ENCODE assay signal across 14 mouse cellular contexts in the genomic region with DNA sequence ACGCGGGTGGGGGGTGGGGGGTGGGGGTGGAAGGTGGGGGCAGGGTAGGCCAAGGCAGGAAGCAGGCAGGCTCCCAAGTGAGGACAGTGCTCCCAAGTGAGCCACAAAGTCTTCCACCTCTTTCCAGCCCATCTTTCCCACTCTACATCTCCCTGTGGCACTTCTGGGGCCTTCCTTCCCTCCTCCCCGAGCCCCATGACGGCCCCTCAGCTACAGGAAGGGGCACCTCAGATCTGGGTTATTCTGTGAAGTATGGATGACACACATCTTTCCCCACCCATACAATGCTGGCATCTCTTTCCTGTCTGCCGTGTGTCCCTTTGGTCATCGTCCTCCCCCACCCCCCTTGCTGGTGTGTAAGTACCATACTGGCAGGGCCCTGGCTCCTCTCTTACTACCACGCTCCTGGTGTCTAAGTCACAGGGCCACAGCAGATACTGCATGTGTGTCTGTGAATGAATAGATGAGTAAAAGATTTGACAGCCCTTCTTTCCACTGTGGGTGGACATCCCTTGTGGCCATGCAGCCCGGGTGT. TPM values are rescaled to one million over a fixed set of nuclear protein-coding genes. Genes with fewer than 3 reads are reported as not detected.
A peak's percentile ranks its signal among the peaks of the same experiment; 100 is the strongest.
DNase-seq lines count a peak whose midpoint lies in the region; ATAC-seq lines count a peak whose summit lies in the region.
"Had no signal": no experiment of that assay in that cellular context is flagged by ENCODE, and none has a peak within 500 bp of the region (broad histone marks: within the 10 kb centered on the region; RNA-seq: fewer than 3 reads in every experiment).

No protein-coding gene starts in this region.

- peak overlapping the region; percentile 27 for H3K4me2 ChIP-seq in heart, embryonic 13.5 days
- H3K4me2 ChIP-seq in lung, embryonic 15.5 days = peak overlapping the region; percentile 31; the same call in 1 of the 2 replicates
- peak overlapping the region; percentile 36; the same call in 1 of the 2 replicates for H3K4me2 ChIP-seq in intestine, embryonic 16.5 days (ENCODE audit: low read depth, low read length)

- H3K4me3 ChIP-seq in heart, embryonic 13.5 days = no peak overlapping the region
- H3K4me3 ChIP-seq in lung, embryonic 15.5 days = no peak overlapping the region
- no peak overlapping the region for H3K4me3 ChIP-seq in intestine, embryonic 16.5 days (ENCODE audit: low read length)
- no peak overlapping the region for H3K4me3 ChIP-seq in midbrain, embryonic 10.5 days
- H3K4me3 ChIP-seq: limb, embryonic 10.5 days had no signal

- intact Hi-C loops in heart, postnatal 14 days (cut with DNase I) = no loop called here

- H3K9me3 ChIP-seq in heart, embryonic 13.5 days = no peaks in the 10 kb centered on the region
- H3K9me3 ChIP-seq in lung, embryonic 15.5 days = no peaks in the 10 kb centered on the region
- H3K9me3 ChIP-seq in intestine, embryonic 16.5 days (ENCODE audit: control insufficient read depth, low read length) = no peaks in the 10 kb centered on the region
- no peaks in the 10 kb centered on the region for H3K9me3 ChIP-seq in midbrain, embryonic 10.5 days (replicated peaks)
- H3K9me3 ChIP-seq: limb, embryonic 10.5 days had no signal

- WGBS in heart, embryonic 13.5 days = 60% methylated on average over 8 of the region's 8 CpGs
- 55% methylated on average over 8 of the region's 8 CpGs for WGBS in lung, embryonic 15.5 days
- 79% methylated on average over 8 of the region's 8 CpGs for WGBS in intestine, embryonic 16.5 days
- WGBS in midbrain, embryonic 10.5 days = 78% methylated on average over 8 of the region's 8 CpGs

- no peaks in the 10 kb centered on the region for H3K27me3 ChIP-seq in heart, embryonic 13.5 days (replicated peaks)
- no peaks in the 10 kb centered on the region for H3K27me3 ChIP-seq in lung, embryonic 15.5 days
- H3K27me3 ChIP-seq in intestine, embryonic 16.5 days (replicated peaks; ENCODE audit: control insufficient read depth, insufficient read depth, low read length) = no peaks in the 10 kb centered on the region
- H3K27me3 ChIP-seq in midbrain, embryonic 10.5 days (ENCODE audit: low read depth, poor library complexity, severe bottlenecking) = no peaks in the 10 kb centered on the region

- DNase-seq in heart, postnatal 14 days = no peak
- no peak for DNase-seq in lung, adult 18-20 months
- peak; percentile 7 for DNase-seq in T-cell, adult 2 months (ENCODE audit: low spot score)
- no peak for DNase-seq in left cerebral cortex, adult 18-20 months (ENCODE audit: low spot score in 2 of 2)
- no peak for DNase-seq in midbrain, embryonic 10.5 days (ENCODE audit: low spot score)
- DNase-seq: cerebellum, postnatal 25 days; lung, postnatal 4 days had no signal

- H3K27ac ChIP-seq in heart, embryonic 13.5 days (replicated peaks) = 0 out of 2 replicates have a peak overlapping the region, but pooled peaks have one; percentile 42
- no peak overlapping the region for H3K27ac ChIP-seq in lung, embryonic 15.5 days
- peak overlapping the region; percentile 64; the same call in 1 of the 2 replicates for H3K27ac ChIP-seq in intestine, embryonic 16.5 days (ENCODE audit: low read length)
- H3K27ac ChIP-seq in midbrain, embryonic 10.5 days (replicated peaks) = no peak overlapping the region
- H3K27ac ChIP-seq: limb, embryonic 10.5 days had no signal

- H3K9ac ChIP-seq in heart, embryonic 13.5 days = no peak overlapping the region
- no peak overlapping the region for H3K9ac ChIP-seq in lung, embryonic 15.5 days
- H3K9ac ChIP-seq in intestine, embryonic 16.5 days (ENCODE audit: low read depth, low read length) = peak overlapping the region; percentile 20; the same call in 1 of the 2 replicates

- ATAC-seq in heart, embryonic 13.5 days (ENCODE audit: extremely low read depth, insufficient number of reproducible peaks, low FRiP score, low TSS enrichment) = no peak
- no peak for ATAC-seq in lung, embryonic 15.5 days (ENCODE audit: borderline replicate concordance, extremely low read depth, low FRiP score, low TSS enrichment)
- no peak for ATAC-seq in intestine, embryonic 16.5 days
- ATAC-seq: CD4-positive, CD25-positive, alpha-beta regulatory T cell, adult 4 months; inflammation-experienced regulatory T-cells, adult 6 months had no signal

- H3K4me1 ChIP-seq in heart, embryonic 13.5 days = no peaks in the 10 kb centered on the region
- H3K4me1 ChIP-seq in lung, embryonic 15.5 days = 0 out of 2 replicates have a peak, but pooled peaks cover 6% of the 10 kb centered on the region
- H3K4me1 ChIP-seq in intestine, embryonic 16.5 days (ENCODE audit: control insufficient read depth, insufficient read depth, low read length) = 0 out of 2 replicates have a peak, but pooled peaks cover 4% of the 10 kb centered on the region
- H3K4me1 ChIP-seq in midbrain, embryonic 10.5 days = peaks cover 7% of the 10 kb centered on the region

- no peaks in the 10 kb centered on the region for H3K36me3 ChIP-seq in heart, embryonic 13.5 days
- no peaks in the 10 kb centered on the region for H3K36me3 ChIP-seq in lung, embryonic 15.5 days
- H3K36me3 ChIP-seq in intestine, embryonic 16.5 days (ENCODE audit: control insufficient read depth, insufficient read depth, low read length) = no peaks in the 10 kb centered on the region
- no peaks in the 10 kb centered on the region for H3K36me3 ChIP-seq in midbrain, embryonic 10.5 days
- H3K36me3 ChIP-seq: limb, embryonic 10.5 days had no signal

RNA-seq across cellular contexts. Expression of a gene that starts 6.7 kb away (rescaled TPM):
- polyA plus RNA-seq in heart, embryonic 13.5 days (2015; fragmentation: Nextera tagmentation; extraction: Ambion mirVana) = 0.13 TPM in 1 of 2 replicates, not detected in the other
- total RNA-seq in heart, postnatal 14 days (2021) = under 1 TPM; 0.29 to 0.55 TPM
- polyA plus RNA-seq in lung, embryonic 15.5 days (2015; fragmentation: Nextera tagmentation; extraction: Ambion mirVana) = 0.35 and 0.46 TPM in 2 replicates
- 0.37 and 1.0 TPM in 2 replicates for polyA plus RNA-seq in intestine, embryonic 16.5 days (2015; fragmentation: Nextera tagmentation; extraction: Ambion mirVana)
- not detected for total RNA-seq in left cerebral cortex, adult 18-20 months (2021)
- not detected in 2 replicates for polyA plus RNA-seq in midbrain, embryonic 10.5 days (2016; fragmentation: Nextera tagmentation; extraction: Ambion mirVana)
- polyA plus RNA-seq: embryonic facial prominence, embryonic 11.5 days had no signal

RNA-seq across cellular contexts. Expression of a gene that starts 38.9 kb away (rescaled TPM):
- polyA plus RNA-seq in heart, embryonic 13.5 days (2015; fragmentation: Nextera tagmentation; extraction: Ambion mirVana) = 28.3 and 31.8 TPM in 2 replicates
- 10 to 100 TPM; 32.8 to 34.8 TPM for total RNA-seq in heart, postnatal 14 days (2021)
- polyA plus RNA-seq in lung, embryonic 15.5 days (2015; fragmentation: Nextera tagmentation; extraction: Ambion mirVana) = 29.9 and 32.5 TPM in 2 replicates
- polyA plus RNA-seq in intestine, embryonic 16.5 days (2015; fragmentation: Nextera tagmentation; extraction: Ambion mirVana) = 55.8 and 60.7 TPM in 2 replicates
- 100 to 1,000 TPM; 140 TPM for total RNA-seq in left cerebral cortex, adult 18-20 months (2021)
- 38.2 and 39.2 TPM in 2 replicates for polyA plus RNA-seq in midbrain, embryonic 10.5 days (2016; fragmentation: Nextera tagmentation; extraction: Ambion mirVana)

RNA-seq across cellular contexts. Expression of a gene that starts 41.7 kb away (rescaled TPM):
- polyA plus RNA-seq in heart, embryonic 13.5 days (2015; fragmentation: Nextera tagmentation; extraction: Ambion mirVana) = 8.3 and 9.5 TPM in 2 replicates
- 1 to 10 TPM; 8.3 to 8.7 TPM for total RNA-seq in heart, postnatal 14 days (2021)
- 4.6 and 5.4 TPM in 2 replicates for polyA plus RNA-seq in lung, embryonic 15.5 days (2015; fragmentation: Nextera tagmentation; extraction: Ambion mirVana)
- polyA plus RNA-seq in intestine, embryonic 16.5 days (2015; fragmentation: Nextera tagmentation; extraction: Ambion mirVana) = 4.8 and 5.3 TPM in 2 replicates
- total RNA-seq in left cerebral cortex, adult 18-20 months (2021) = 10 to 100 TPM; 17.2 to 17.9 TPM
- 6.9 and 10.2 TPM in 2 replicates for polyA plus RNA-seq in midbrain, embryonic 10.5 days (2016; fragmentation: Nextera tagmentation; extraction: Ambion mirVana)

Comparison
In these comparisons a context has a peak if more than half of its experiments do, and no peak if none do; other contexts are left out.
1. H3K27ac ChIP-seq: peak in heart, embryonic 13.5 days (single experiment) and intestine, embryonic 16.5 days (single experiment); none in lung, embryonic 15.5 days (single experiment) and midbrain, embryonic 10.5 days (single experiment).
2. Peak in every context shown above with its lines, with median percentiles within 50 percentile points of each other: H3K4me2 ChIP-seq.